Mouse (Mus musculus) embryonic fibroblast, embryonic 13.5 days (primary cell): ENCODE results near the gene Cldn7. TPM values are rescaled to one million over a fixed set of nuclear protein-coding genes. Genes with fewer than 3 reads are reported as not detected.

Source experiments
- H3K27ac ChIP-seq: 2 replicates; pipeline ENCODE4 v1.5.1; 2012; ENCODE audit warnings: low read length, control low read depth, inconsistent platforms; ENCODE audit not compliant: insufficient read depth
- H3K4me1 ChIP-seq: 2 replicates; pipeline ENCODE4 v1.6.1; 2011; ENCODE audit warnings: low read length; ENCODE audit not compliant: control insufficient read depth, insufficient read depth
- H3K4me3 ChIP-seq: 2 replicates; pipeline ENCODE4 v1.5.1; 2011; ENCODE audit warnings: mild to moderate bottlenecking, control low read depth, low read length; ENCODE audit not compliant: insufficient read depth
- CTCF ChIP-seq: IDR thresholded peaks from 2 replicates; pipeline ENCODE4 v1.5.1; 2011; ENCODE audit warnings: mild to moderate bottlenecking, control low read depth, low read length, moderate library complexity, borderline replicate concordance; ENCODE audit not compliant: insufficient read depth
- POLR2A ChIP-seq: IDR thresholded peaks from 2 replicates; pipeline ENCODE4 v1.6.1; 2011; ENCODE audit warnings: low read depth, mild to moderate bottlenecking, control low read depth, low read length, moderate library complexity
- polyA plus RNA-seq: library from polyadenylated mRNA; stranded (reverse); fragments of >200 nt; gene quantifications from 2 replicates; pipeline ENCODE4 v1.2.4, GENCODE M21; 2011; ENCODE audit warnings: low read depth; ENCODE audit not compliant: missing spikeins, insufficient read length

Cldn7 gene
- polyA plus RNA-seq, 1 experiment, result not detected

DNA sequence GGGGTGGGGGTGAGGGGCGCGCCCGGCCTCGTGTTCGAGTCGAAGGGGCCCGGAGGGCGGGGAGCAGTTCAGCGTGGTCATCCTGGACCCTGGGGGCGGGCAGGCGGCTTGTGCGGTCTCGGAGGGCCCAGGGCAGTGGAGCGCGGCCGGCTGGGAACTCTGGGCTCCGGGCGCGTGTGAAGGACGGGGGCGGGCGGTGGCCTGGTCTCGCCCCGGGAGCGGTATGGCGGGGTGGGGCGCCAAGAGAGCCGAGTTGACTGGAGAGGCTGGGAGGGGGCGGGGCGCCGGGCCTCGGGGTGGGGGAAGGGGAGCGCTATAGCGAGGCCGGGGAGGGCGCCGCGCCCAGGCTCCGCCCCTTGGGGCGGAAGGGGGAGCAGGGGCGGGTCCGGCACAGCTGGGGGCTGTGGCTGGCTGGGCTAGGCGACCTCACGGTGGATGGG, 32.5 kb downstream of the Cldn7 start:
- Histone ChIP-seq H3K4me3 (peak overlapping the region; percentile 79), H3K27ac (peak overlapping the region; percentile 94), H3K4me1 (0 out of 2 replicates have a peak, but pooled peaks cover 3% of the 10 kb centered on the region)
- TF ChIP-seq CTCF (no peak), POLR2A (peak; percentile 62)

DNA sequence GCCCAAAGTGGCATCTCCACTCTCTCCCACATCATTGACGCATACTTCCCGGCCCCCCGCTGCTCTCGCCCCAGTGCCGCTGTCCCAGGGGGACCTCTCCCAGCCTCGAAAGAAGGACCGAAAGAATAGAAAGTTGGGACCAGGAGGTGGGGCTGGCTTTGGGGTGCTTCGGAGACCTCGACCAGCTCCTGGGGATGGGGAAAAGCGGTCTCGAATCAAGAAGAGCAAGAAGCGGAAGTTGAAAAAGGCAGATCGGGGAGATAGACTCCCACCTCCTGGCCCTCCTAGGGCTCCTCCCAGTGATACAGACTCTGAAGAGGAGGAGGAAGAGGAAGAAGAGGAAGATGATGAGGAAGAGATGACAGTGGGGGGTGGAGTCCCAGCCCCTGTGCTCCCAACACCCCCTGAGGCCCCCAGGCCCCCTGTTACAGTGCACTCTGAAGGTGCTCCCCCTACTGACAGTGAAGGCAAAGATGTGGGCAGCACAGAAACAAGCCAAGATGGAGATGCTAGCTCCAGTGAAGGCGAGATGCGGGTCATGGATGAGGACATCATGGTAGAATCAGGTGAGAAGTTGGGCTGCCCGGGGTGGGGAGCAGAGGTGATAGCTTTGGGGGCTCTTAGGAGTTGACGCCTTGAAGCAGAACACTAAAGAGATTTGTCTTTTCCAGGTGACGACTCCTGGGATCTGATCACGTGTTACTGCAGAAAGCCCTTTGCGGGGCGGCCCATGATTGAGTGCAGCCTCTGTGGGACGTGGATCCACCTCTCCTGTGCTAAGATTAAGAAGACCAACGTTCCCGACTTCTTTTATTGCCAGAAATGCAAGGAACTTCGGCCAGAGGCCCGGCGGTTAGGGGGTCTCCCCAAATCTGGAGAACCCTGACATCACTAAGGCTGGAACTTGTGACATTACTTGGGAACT, 34.2 kb downstream of the Cldn7 start:
- Histone ChIP-seq H3K4me1 (peaks cover 6% of the 10 kb centered on the region; the same call in 1 of the 2 replicates), H3K27ac (no peak overlapping the region)

DNA sequence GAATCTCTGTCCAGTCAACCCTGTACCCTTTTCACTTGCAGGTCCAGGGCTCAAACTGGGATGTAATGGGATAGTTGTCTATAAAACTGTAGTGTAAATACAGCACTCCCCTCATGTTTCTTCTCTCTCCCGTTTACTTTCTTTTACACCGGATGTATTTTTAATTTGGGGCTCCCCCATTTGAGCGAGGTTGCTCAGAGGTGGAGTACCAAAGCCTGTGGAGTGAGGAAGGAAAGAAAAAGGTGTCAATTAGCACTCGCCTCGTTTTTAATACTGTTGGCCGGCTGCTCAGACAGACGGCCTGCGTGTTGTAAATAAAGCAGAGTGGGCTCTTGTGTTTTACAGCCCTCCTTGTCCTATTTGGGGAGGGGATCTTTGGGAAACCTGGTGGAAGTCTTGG, 35.1 kb downstream of the Cldn7 start:
- peaks cover 6% of the 10 kb centered on the region; the same call in 1 of the 2 replicates for H3K4me1 ChIP-seq
- no peak overlapping the region for H3K4me3 ChIP-seq
- H3K27ac ChIP-seq, result peak overlapping the region; percentile 16; the same call in 1 of the 2 replicates
- TF ChIP-seq POLR2A (no peak), CTCF (no peak)

More for the DNA sequence above, 34.2 kb downstream of the Cldn7 start:
- TF ChIP-seq POLR2A (no peak), CTCF (no peak; the same call in 1 of the 2 replicates)
- H3K4me3 ChIP-seq, result no peak overlapping the region

DNA sequence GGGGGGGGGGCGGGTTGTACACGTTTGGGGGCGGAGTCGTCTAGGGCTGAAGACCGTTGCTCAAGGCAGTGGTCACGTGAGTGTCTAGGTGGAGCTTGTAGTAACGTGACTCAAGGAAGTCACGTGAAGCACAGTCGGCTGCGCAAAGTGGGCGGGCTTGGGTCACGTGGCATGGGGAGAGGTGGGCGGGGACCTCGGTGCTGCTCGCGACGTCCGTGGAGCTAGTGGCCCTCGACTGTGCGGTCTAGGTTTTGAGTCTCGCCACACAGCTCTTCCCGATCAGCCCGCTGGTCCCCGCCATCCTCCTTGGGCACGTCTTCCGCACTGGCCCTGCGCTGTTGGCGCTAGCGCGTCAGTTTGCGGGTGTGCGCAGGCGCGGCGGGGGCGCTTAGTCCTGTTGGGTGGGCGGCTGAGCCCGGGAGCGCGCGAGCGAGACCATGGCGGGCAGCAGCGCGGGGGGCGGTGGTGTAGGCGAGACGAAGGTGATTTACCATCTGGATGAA, 35.9 kb downstream of the Cldn7 start, which contains the start of gene Dvl2:
Gene Dvl2, plus strand, starts transcription at position 200 of the 503 bp plus-strand sequence.
- peaks cover 6% of the 10 kb centered on the region; the same call in 1 of the 2 replicates for H3K4me1 ChIP-seq

DNA sequence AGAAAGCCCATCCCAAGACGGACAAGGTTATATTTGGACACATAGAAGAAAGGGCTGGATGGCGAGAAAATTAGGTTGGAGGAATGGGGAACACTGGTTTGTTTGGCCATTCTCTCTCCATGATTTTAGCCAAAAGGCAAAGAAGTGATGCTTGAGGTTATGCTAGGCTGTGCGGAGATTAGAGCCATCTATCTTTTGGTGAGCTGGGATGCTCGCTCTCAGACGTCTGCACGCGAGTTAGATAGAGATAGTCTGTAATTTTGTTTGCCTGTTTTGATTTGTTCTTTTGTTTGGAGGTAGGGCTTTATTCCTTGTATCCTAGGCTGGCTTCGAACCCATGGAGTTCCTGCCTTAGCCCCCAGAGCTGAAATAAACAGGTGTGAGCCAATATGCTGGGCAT, 36.6 kb downstream of the Cldn7 start:
- H3K4me1 ChIP-seq, result peaks cover 6% of the 10 kb centered on the region; the same call in 1 of the 2 replicates
- TF ChIP-seq CTCF (no peak), POLR2A (no peak)
- peak overlapping the region; percentile 81 for H3K27ac ChIP-seq
- peak overlapping the region; percentile 98 for H3K4me3 ChIP-seq

More for the DNA sequence above, 35.9 kb downstream of the Cldn7 start, which contains the start of gene Dvl2:
- H3K27ac ChIP-seq, result peak within 1 kb of the TSS; percentile 81
- peak; percentile 95 for TF ChIP-seq POLR2A
- TF ChIP-seq CTCF, result no peak
- H3K4me3 ChIP-seq, result peak within 1 kb of the TSS; percentile 98

DNA sequence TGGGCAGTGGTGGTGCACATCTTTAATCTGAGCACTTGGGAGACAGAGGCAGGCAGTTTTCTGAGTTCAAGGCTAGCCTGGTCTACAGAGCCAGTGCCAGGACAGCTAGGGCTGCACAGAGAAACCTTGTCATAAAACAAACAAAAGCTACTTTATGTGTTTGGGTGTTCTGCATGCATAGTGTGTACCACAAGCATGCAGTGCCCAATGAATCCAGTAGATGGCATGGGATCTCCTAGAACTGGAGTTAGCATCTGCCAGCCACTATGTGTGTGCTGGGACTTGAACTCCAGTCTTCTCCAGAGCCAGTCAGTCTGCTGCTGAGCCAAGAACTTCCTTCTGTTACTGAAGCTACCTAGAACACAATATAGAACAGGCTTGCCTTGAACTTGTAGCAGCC, 37.3 kb downstream of the Cldn7 start:
- H3K27ac ChIP-seq, result no peak overlapping the region
- H3K4me3 ChIP-seq, result peak overlapping the region; percentile 98
- TF ChIP-seq CTCF (no peak), POLR2A (no peak)
- peaks cover 6% of the 10 kb centered on the region; the same call in 1 of the 2 replicates for H3K4me1 ChIP-seq

DNA sequence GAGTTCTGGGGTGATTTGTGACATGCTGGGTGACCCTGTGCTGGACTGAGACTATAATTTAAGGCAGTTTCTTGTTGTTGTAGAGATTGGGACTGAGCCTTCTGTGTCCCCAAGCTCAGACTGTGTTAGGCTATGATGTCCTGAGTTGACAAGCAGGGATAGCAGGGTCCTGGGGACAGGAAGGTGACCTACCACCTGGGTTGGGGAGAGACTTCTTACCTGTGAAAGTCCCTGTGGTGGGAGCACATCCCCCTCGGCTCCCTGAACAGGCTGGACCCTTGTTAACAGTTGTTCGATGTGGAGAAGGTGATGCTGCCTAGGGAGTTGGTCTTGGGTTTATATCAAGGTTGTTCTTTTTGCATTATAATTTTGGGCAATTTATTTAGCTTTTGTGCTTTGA, 37.9 kb downstream of the Cldn7 start:
- peaks cover 6% of the 10 kb centered on the region; the same call in 1 of the 2 replicates for H3K4me1 ChIP-seq
- no peak overlapping the region for H3K27ac ChIP-seq
- TF ChIP-seq CTCF, result no peak
- no peak for TF ChIP-seq POLR2A
- peak overlapping the region; percentile 3; the same call in 1 of the 2 replicates for H3K4me3 ChIP-seq

DNA sequence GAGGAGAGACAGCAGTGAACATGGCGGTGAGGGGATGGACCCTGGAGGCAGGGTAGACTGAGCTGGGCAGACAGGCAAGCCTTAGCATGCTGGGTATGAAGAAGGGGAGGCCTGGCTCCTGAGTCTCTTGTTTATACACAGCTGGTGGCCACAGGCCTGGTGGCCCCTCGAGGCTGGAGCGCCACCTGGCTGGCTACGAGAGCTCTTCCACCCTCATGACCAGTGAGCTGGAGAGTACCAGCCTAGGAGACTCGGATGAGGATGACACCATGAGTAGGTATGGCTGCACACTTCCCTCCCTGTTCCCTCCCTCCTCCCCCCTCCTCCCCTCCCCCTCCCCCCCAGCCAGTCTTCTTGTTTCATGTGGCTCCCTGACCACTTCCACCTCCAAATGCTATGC, 40.9 kb downstream of the Cldn7 start:
- no peak overlapping the region for H3K4me3 ChIP-seq
- peaks cover 3% of the 10 kb centered on the region; the same call in 1 of the 2 replicates for H3K4me1 ChIP-seq
- no peak for TF ChIP-seq POLR2A
- TF ChIP-seq CTCF, result peak; percentile 26; the same call in 1 of the 2 replicates
- no peak overlapping the region for H3K27ac ChIP-seq

DNA sequence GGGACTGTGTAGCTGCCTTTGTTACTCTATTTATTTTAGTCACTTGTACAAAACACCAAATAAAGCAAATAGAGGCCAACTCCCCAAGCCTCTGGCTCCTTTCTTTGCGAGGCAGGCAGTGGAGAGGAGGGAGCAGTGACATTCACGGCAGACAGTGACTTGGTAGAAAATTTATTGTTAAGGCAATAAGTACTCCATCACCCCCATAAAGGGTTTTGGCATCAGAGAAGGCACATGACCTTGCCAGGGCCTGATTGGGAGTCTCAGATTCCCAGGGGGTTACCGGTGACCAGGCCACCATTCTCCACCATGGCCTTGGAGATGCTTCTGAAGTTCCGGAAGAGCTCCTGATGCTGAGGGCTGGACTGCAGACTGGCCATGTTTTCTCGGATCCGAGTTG, 45.5 kb downstream of the Cldn7 start:
- Histone ChIP-seq H3K27ac (no peak overlapping the region), H3K4me1 (0 out of 2 replicates have a peak, but pooled peaks cover 7% of the 10 kb centered on the region), H3K4me3 (no peak overlapping the region)
- TF ChIP-seq CTCF (no peak), POLR2A (no peak)

DNA sequence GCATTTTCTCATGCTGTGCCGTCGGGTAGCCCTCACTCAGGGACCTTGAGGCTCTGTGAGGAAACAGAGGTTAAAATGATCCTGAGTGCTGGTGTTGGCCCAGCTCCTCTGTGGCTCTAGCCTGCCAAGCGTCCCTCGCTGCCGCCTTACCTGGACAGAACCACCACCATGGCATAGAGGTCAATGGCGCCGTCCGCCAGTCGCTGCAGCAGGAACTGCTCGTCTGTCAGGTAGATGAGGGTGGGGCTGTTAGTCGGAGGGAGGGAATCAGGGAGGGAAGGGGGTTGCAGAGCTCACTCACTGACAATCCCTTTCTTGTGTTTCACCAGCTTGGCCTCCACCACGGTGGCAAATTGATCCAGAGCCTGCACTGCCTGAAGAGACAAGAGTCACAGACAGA, 46.0 kb downstream of the Cldn7 start:
- Histone ChIP-seq H3K27ac (no peak overlapping the region), H3K4me3 (no peak overlapping the region), H3K4me1 (0 out of 2 replicates have a peak, but pooled peaks cover 7% of the 10 kb centered on the region)
- TF ChIP-seq CTCF (no peak), POLR2A (no peak)

DNA sequence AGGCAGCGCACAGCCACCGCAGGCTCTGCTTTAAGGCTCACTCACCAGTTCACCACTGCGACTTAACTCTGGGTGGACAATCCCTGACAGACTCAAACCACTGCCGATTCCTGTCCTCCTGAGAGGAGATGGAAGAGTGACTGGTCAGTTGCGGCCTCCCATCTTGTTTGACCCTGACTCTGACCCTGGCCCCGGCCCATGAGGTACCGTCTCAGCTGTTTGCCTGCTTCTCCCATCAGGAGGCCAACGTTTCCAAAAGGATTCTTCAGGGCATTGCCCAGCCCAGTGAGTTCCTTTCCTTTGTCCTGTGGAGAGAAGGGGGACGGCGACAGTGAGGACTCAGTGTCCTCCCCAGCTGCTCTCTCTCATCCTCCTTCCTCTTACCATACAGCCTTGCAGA, 46.4 kb downstream of the Cldn7 start:
- Histone ChIP-seq H3K4me3 (no peak overlapping the region), H3K27ac (no peak overlapping the region), H3K4me1 (0 out of 2 replicates have a peak, but pooled peaks cover 7% of the 10 kb centered on the region)
- TF ChIP-seq CTCF (no peak), POLR2A (no peak)
